Mouse (Mus musculus) lung, postnatal 0 days (tissue): ENCODE measurements around the gene Gls.

ENCODE experiments used
- CTCF ChIP-seq: IDR thresholded peaks from 2 replicates; pipeline ENCODE4 v1.5.1; 2016; ENCODE audit warnings: antibody characterized with exemption, mild to moderate bottlenecking
- EP300 ChIP-seq: IDR thresholded peaks from 2 replicates; pipeline ENCODE4 v1.6.1; 2016; ENCODE audit warnings: antibody characterized with exemption, mild to moderate bottlenecking, control low read depth

- no peak for TF ChIP-seq CTCF
- no peak for TF ChIP-seq EP300
These were observed 84.3 kb downstream of the Gls start for GRCm38 (mm10) chr1:52148696-52149095.
